Mouse (Mus musculus): ENCODE measurements at regions not wholly inside any gene's neighbourhood (a gene's known extent, or its start where the extent isn't known, plus 50 kb on each side); places are given as distances from the start of the nearest gene placed in this dataset.

DNA sequence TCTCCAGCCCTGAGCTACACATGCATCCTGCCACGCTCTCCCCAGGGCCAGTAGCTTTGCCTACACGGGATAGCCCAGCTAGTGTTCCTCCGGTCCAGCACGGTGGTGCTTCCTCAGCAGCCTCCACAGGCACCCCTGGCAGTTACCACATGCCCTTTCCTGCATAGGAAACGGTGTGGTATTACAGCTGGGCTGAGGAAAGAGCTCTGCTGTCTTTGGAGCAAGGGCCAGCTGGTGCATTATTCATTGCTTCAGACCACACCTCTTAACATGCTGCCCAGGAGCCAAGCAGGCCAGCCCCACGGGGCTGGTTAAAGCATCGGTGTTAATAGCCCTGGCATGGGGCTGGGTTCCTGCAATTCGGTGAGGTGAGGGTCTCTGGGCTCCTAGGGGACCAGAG, 64.0 kb upstream of the Dio3 start:
- no peak for TF ChIP-seq CTCF (IDR thresholded peaks at IDR 0.05; ENCODE audit: low read depth, low read length)
- no peak for TF ChIP-seq GATA1 (IDR thresholded peaks at IDR 0.05; ENCODE audit: borderline replicate concordance, low read length)
- TF ChIP-seq TAL1 (conservative IDR thresholded peaks at IDR 0.05; ENCODE audit: low read depth, low read length), result no peak
